ENCODE assay signal across 14 mouse cellular contexts in the genomic region with DNA sequence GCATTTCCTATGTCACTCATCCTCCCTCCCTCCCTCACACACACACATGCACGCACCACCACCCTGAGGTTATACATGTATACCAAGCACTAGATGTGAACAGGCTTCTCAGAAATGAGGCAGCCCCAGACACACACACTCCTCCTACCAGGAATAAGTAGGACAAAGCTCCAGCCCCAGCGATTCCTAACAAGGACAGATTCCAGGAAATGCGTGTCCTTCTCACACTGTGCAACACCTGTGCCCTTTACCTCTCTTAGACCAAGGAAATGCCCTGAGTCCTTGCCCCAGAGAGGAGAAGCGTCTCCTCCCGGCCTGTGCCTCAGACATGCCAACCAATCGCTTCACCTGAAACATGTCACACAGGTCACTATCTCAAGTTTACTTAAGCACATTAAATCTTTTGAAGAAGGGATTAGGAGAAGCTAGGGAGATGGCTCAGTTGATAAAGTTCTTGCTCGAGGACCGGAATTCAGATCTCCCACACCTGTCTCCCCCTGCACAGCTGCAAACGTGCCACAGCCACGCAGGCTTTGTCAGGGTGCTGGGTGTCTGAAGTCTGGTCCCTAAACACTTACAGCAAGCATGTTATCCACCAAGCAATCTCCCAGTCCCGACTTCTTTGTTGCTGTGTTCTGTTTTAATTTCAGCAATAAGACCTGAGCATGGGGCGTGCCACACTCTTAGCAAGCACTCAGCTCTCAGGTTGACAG. TPM values are rescaled to one million over a fixed set of nuclear protein-coding genes. Genes with fewer than 3 reads are reported as not detected.
DNase-seq lines count a peak whose midpoint lies in the region; ATAC-seq and TF ChIP-seq lines count a peak whose summit lies in the region.
"Had no signal": no experiment of that assay in that cellular context is flagged by ENCODE, and none has a peak within 500 bp of the region (broad histone marks: within the 10 kb centered on the region; RNA-seq: fewer than 3 reads in every experiment).

No protein-coding gene starts in this region.

- no peak for TF ChIP-seq POLR2A in ES-Bruce4 (IDR thresholded peaks at IDR 0.05; ENCODE audit: insufficient read depth, low read length)

- H3K9me3 ChIP-seq in heart, embryonic 14.5 days (ENCODE audit: control insufficient read depth, low read length): no peaks in the 10 kb centered on the region
- H3K9me3 ChIP-seq in ES-Bruce4 (replicated peaks; ENCODE audit: control insufficient read depth, insufficient read depth, low read length, poor library complexity, severe bottlenecking): no peaks in the 10 kb centered on the region
- no peaks in the 10 kb centered on the region for H3K9me3 ChIP-seq in embryonic facial prominence, embryonic 14.5 days (ENCODE audit: control insufficient read depth, low read length)
- H3K9me3 ChIP-seq in hindbrain, postnatal 0 days (ENCODE audit: low read length): no peaks in the 10 kb centered on the region
- H3K9me3 ChIP-seq in kidney, embryonic 16.5 days (ENCODE audit: low read length): no peaks in the 10 kb centered on the region
- H3K9me3 ChIP-seq: forebrain, embryonic 13.5 days; G1E had no signal

- no peak overlapping the region for H3K4me3 ChIP-seq in heart, embryonic 14.5 days (ENCODE audit: control insufficient read depth in 1 of 2, insufficient read depth in 1 of 2, low read depth in 1 of 2, low read length in 2 of 2)
- H3K4me3 ChIP-seq in ES-Bruce4 (ENCODE audit: low read depth, low read length): no peak overlapping the region
- H3K4me3 ChIP-seq in embryonic facial prominence, embryonic 14.5 days (ENCODE audit: low read depth, low read length): no peak overlapping the region
- no peak overlapping the region for H3K4me3 ChIP-seq in hindbrain, postnatal 0 days (ENCODE audit: low read length)
- H3K4me3 ChIP-seq in kidney, embryonic 16.5 days (ENCODE audit: low read length): no peak overlapping the region
- H3K4me3 ChIP-seq: forebrain, embryonic 13.5 days had no signal

- H3K27me3 ChIP-seq in heart, embryonic 14.5 days (ENCODE audit: control insufficient read depth, insufficient read depth, low read length): no peaks in the 10 kb centered on the region
- H3K27me3 ChIP-seq in ES-Bruce4 (ENCODE audit: control insufficient read depth, insufficient read depth, low read length, poor library complexity, severe bottlenecking): no peaks in the 10 kb centered on the region
- no peaks in the 10 kb centered on the region for H3K27me3 ChIP-seq in embryonic facial prominence, embryonic 14.5 days (replicated peaks; ENCODE audit: control insufficient read depth, insufficient read depth, low read length)
- no peaks in the 10 kb centered on the region for H3K27me3 ChIP-seq in hindbrain, postnatal 0 days (ENCODE audit: insufficient read depth, low read length)
- no peaks in the 10 kb centered on the region for H3K27me3 ChIP-seq in kidney, embryonic 16.5 days (ENCODE audit: insufficient read depth, low read length)
- H3K27me3 ChIP-seq: forebrain, embryonic 13.5 days had no signal

- H3K27ac ChIP-seq in heart, embryonic 14.5 days (replicated peaks in 1 of 2; ENCODE audit: control insufficient read depth in 1 of 2, insufficient read depth in 1 of 2, low read depth in 2 of 2, low read length in 2 of 2): peak overlapping the region; percentile 0 to 33; a peak in 3 of 4 replicates
- H3K27ac ChIP-seq in ES-Bruce4 (ENCODE audit: insufficient read depth, low read length): 0 out of 2 replicates have a peak overlapping the region, but pooled peaks have one; percentile 28
- peak overlapping the region; percentile 3; the same call in 1 of the 2 replicates for H3K27ac ChIP-seq in embryonic facial prominence, embryonic 14.5 days (replicated peaks; ENCODE audit: low read depth, low read length)
- no peak overlapping the region for H3K27ac ChIP-seq in hindbrain, postnatal 0 days
- H3K27ac ChIP-seq in kidney, embryonic 16.5 days (ENCODE audit: low read length): no peak overlapping the region
- H3K27ac ChIP-seq: forebrain, embryonic 13.5 days had no signal

- peak overlapping the region; percentile 5; the same call in 1 of the 2 replicates for H3K9ac ChIP-seq in heart, embryonic 14.5 days (ENCODE audit: low read length)
- H3K9ac ChIP-seq in ES-Bruce4 (ENCODE audit: low read depth, poor library complexity, severe bottlenecking): no peak overlapping the region
- H3K9ac ChIP-seq in embryonic facial prominence, embryonic 14.5 days (ENCODE audit: low read depth, low read length): no peak overlapping the region
- H3K9ac ChIP-seq in hindbrain, postnatal 0 days (replicated peaks; ENCODE audit: low read length): no peak overlapping the region
- H3K9ac ChIP-seq in kidney, embryonic 16.5 days (replicated peaks; ENCODE audit: low read length): no peak overlapping the region
- H3K9ac ChIP-seq: forebrain, embryonic 13.5 days had no signal

- H3K36me3 ChIP-seq in heart, embryonic 14.5 days (ENCODE audit: control insufficient read depth, insufficient read depth, low read length): peaks cover 16% of the 10 kb centered on the region
- peaks cover 4% of the 10 kb centered on the region for H3K36me3 ChIP-seq in ES-Bruce4 (ENCODE audit: control insufficient read depth, insufficient read depth, low read length, poor library complexity, severe bottlenecking)
- H3K36me3 ChIP-seq in embryonic facial prominence, embryonic 14.5 days (ENCODE audit: control insufficient read depth, insufficient read depth, low read length): peaks cover 20% of the 10 kb centered on the region
- no peaks in the 10 kb centered on the region for H3K36me3 ChIP-seq in hindbrain, postnatal 0 days (ENCODE audit: insufficient read depth, low read length)
- peaks cover 11% of the 10 kb centered on the region for H3K36me3 ChIP-seq in kidney, embryonic 16.5 days (ENCODE audit: insufficient read depth, low read length)

- no peak for ATAC-seq in heart, embryonic 14.5 days (ENCODE audit: insufficient number of reproducible peaks, insufficient read depth, low FRiP score, low read depth)
- no peak for ATAC-seq in embryonic facial prominence, embryonic 14.5 days (ENCODE audit: low read depth)
- ATAC-seq in hindbrain, postnatal 0 days: no peak
- no peak for ATAC-seq in kidney, embryonic 16.5 days (ENCODE audit: low FRiP score, low TSS enrichment)
- no peak for ATAC-seq in megakaryocyte-erythroid progenitor cell, adult 5-6 weeks (replicated peaks; ENCODE audit: low FRiP score, low TSS enrichment, poor library complexity, severe bottlenecking)
- ATAC-seq: forebrain, embryonic 13.5 days had no signal

- 46% methylated on average over 12 of the region's 12 CpGs for WGBS in heart, embryonic 14.5 days
- WGBS in embryonic facial prominence, embryonic 14.5 days: 69% methylated on average over 12 of the region's 12 CpGs
- 82% methylated on average over 12 of the region's 12 CpGs for WGBS in hindbrain, postnatal 0 days
- 60% methylated on average over 12 of the region's 12 CpGs for WGBS in kidney, embryonic 16.5 days

- TF ChIP-seq EP300 in ES-Bruce4 (IDR thresholded peaks at IDR 0.05; ENCODE audit: insufficient read depth, low read depth, low read length): no peak

- no peak for DNase-seq in heart, adult 8-10 months (ENCODE audit: low spot score)
- DNase-seq in embryonic facial prominence, embryonic 14.5 days (ENCODE audit: low spot score): no peak
- DNase-seq in thymus, postnatal 0 days (ENCODE audit: low spot score): peak; percentile 54
- no peak for DNase-seq in hindbrain, postnatal 0 days (ENCODE audit: low spot score)
- DNase-seq: left cerebral cortex, postnatal 4 days; lung, postnatal 10 days had no signal

- no peak overlapping the region for H3K4me2 ChIP-seq in heart, embryonic 14.5 days (ENCODE audit: low read length)
- no peak overlapping the region for H3K4me2 ChIP-seq in embryonic facial prominence, embryonic 14.5 days (ENCODE audit: low read depth, low read length)
- no peak overlapping the region for H3K4me2 ChIP-seq in hindbrain, postnatal 0 days (ENCODE audit: low read depth, low read length)
- no peak overlapping the region for H3K4me2 ChIP-seq in kidney, embryonic 16.5 days (replicated peaks; ENCODE audit: low read depth, low read length)
- H3K4me2 ChIP-seq: forebrain, embryonic 13.5 days had no signal

- H3K4me1 ChIP-seq in heart, embryonic 14.5 days (ENCODE audit: control insufficient read depth in 2 of 2, insufficient read depth in 2 of 2, low read length in 2 of 2): peaks cover 56 to 87% of the 10 kb centered on the region in 2 experiments
- peaks cover 11% of the 10 kb centered on the region for H3K4me1 ChIP-seq in ES-Bruce4 (ENCODE audit: control insufficient read depth, insufficient read depth, low read length)
- H3K4me1 ChIP-seq in embryonic facial prominence, embryonic 14.5 days (ENCODE audit: control insufficient read depth, insufficient read depth, low read length): peaks cover 28% of the 10 kb centered on the region; the same call in 1 of the 2 replicates
- H3K4me1 ChIP-seq in hindbrain, postnatal 0 days (ENCODE audit: insufficient read depth, low read length): 0 out of 2 replicates have a peak, but pooled peaks cover 3% of the 10 kb centered on the region
- peaks cover 51% of the 10 kb centered on the region for H3K4me1 ChIP-seq in kidney, embryonic 16.5 days (ENCODE audit: insufficient read depth, low read length)

- no peak for TF ChIP-seq CTCF in ES-Bruce4 (IDR thresholded peaks at IDR 0.05; ENCODE audit: low read depth, low read length)
- TF ChIP-seq CTCF in hindbrain, postnatal 0 days (IDR thresholded peaks at IDR 0.05; ENCODE audit: low read depth): no peak

RNA-seq across cellular contexts. Expression of a gene that starts 25.5 kb away (rescaled TPM):
- 29.6 and 30.3 TPM in 2 replicates for polyA plus RNA-seq in heart, embryonic 14.5 days (2014; fragmentation: Nextera tagmentation; extraction: Ambion mirVana)
- 10 to 100 TPM; 40.6 to 46.8 (median 42.6) TPM for total RNA-seq in heart, adult 8-10 months (2022)
- 193 and 218 TPM in 2 replicates for polyA plus RNA-seq in ES-Bruce4 (2011; ENCODE audit: insufficient read depth, insufficient read length, low read depth, missing spikeins)
- polyA plus RNA-seq in embryonic facial prominence, embryonic 14.5 days (2014; fragmentation: Nextera tagmentation; extraction: Ambion mirVana): 42.2 and 43.7 TPM in 2 replicates
- polyA plus RNA-seq in thymus, postnatal 0 days (2015; fragmentation: Nextera tagmentation; extraction: Ambion mirVana): 27.3 and 28.5 TPM in 2 replicates
- 81.6 and 117 TPM in 2 replicates for total RNA-seq in hindbrain, postnatal 0 days (2014; rRNA removed)
- 44.3 and 48.1 TPM in 2 replicates for polyA plus RNA-seq in hindbrain, postnatal 0 days (2015; fragmentation: Nextera tagmentation; extraction: Ambion mirVana)
- 46.8 and 50.9 TPM in 2 replicates for polyA plus RNA-seq in kidney, embryonic 16.5 days (2015; fragmentation: Nextera tagmentation; extraction: Ambion mirVana)
- 65.7 and 65.9 TPM in 2 replicates for total RNA-seq in megakaryocyte-erythroid progenitor cell, adult 5-6 weeks (2014; fragmentation: Nextera tagmentation)
- 24.1 and 34.2 TPM in 2 replicates for total RNA-seq in megakaryocyte-erythroid progenitor cell, adult 5-6 weeks (2017)

RNA-seq across cellular contexts. Expression of a gene that starts 53.7 kb away (rescaled TPM):
- polyA plus RNA-seq in heart, embryonic 14.5 days (2014; fragmentation: Nextera tagmentation; extraction: Ambion mirVana): 7.6 and 8.6 TPM in 2 replicates
- total RNA-seq in heart, adult 8-10 months (2022): 10 to 100 TPM; 41.4 to 66.1 (median 52.8) TPM
- polyA plus RNA-seq in ES-Bruce4 (2011; ENCODE audit: insufficient read depth, insufficient read length, low read depth, missing spikeins): 3.5 and 3.6 TPM in 2 replicates
- 1.2 and 2.5 TPM in 2 replicates for polyA plus RNA-seq in embryonic facial prominence, embryonic 14.5 days (2014; fragmentation: Nextera tagmentation; extraction: Ambion mirVana)
- polyA plus RNA-seq in thymus, postnatal 0 days (2015; fragmentation: Nextera tagmentation; extraction: Ambion mirVana): 12.6 and 18.0 TPM in 2 replicates
- not detected in 2 replicates for total RNA-seq in hindbrain, postnatal 0 days (2014; rRNA removed)
- 0.34 TPM in 1 of 2 replicates, not detected in the other for polyA plus RNA-seq in hindbrain, postnatal 0 days (2015; fragmentation: Nextera tagmentation; extraction: Ambion mirVana)
- 1.3 TPM in 2 replicates for polyA plus RNA-seq in kidney, embryonic 16.5 days (2015; fragmentation: Nextera tagmentation; extraction: Ambion mirVana)
- not detected in 2 replicates for total RNA-seq in megakaryocyte-erythroid progenitor cell, adult 5-6 weeks (2014; fragmentation: Nextera tagmentation)
- total RNA-seq in megakaryocyte-erythroid progenitor cell, adult 5-6 weeks (2017): not detected in 2 replicates
- total RNA-seq: G1E; hematopoietic stem cell, adult 5-6 weeks; left cerebral cortex, postnatal 4 days; monocyte, adult 5-6 weeks had no signal
- polyA plus RNA-seq: forebrain, embryonic 13.5 days; G1E had no signal

Comparison
In these comparisons a context has a peak if more than half of its experiments do, and no peak if none do; other contexts are left out.
1. H3K27ac ChIP-seq: peak in heart, embryonic 14.5 days (2 of 2), ES-Bruce4 (single experiment) and embryonic facial prominence, embryonic 14.5 days (single experiment); none in hindbrain, postnatal 0 days (single experiment) and kidney, embryonic 16.5 days (single experiment).